Mouse (Mus musculus) kidney, embryonic 16.5 days (tissue): ENCODE measurements around the gene Rras. TPM values are rescaled to one million over a fixed set of nuclear protein-coding genes. Genes with fewer than 3 reads are reported as not detected.

Source experiments
- ATAC-seq: fragments of 200-750 bp; cut with Nextera tagmentation; 2 replicates; pipeline ENCODE4 v1.8.0; 2017; ENCODE audit warnings: moderate TSS enrichment; ENCODE audit not compliant: low FRiP score, low TSS enrichment
- H3K27ac ChIP-seq: fragments of 300-500 bp; sonication (generic); 2 replicates; pipeline ENCODE4 v1.5.1; 2014; ENCODE audit warnings: low read length
- H3K27me3 ChIP-seq: fragments of 300-500 bp; sonication (generic); 2 replicates; pipeline ENCODE4 v1.6.1; 2014; ENCODE audit warnings: low read length, control low read depth, mixed read lengths; ENCODE audit not compliant: insufficient read depth
- H3K36me3 ChIP-seq: fragments of 300-500 bp; sonication (generic); 2 replicates; pipeline ENCODE4 v1.6.1; 2014; ENCODE audit warnings: low read length, control low read depth, mixed read lengths; ENCODE audit not compliant: insufficient read depth
- H3K4me1 ChIP-seq: fragments of 300-500 bp; sonication (generic); 2 replicates; pipeline ENCODE4 v1.6.1; 2014; ENCODE audit warnings: low read length, control low read depth, mixed read lengths; ENCODE audit not compliant: insufficient read depth
- H3K4me2 ChIP-seq: fragments of 300-500 bp; sonication (generic); replicated peaks from 2 replicates; pipeline ENCODE4 v1.6.1; 2014; ENCODE audit warnings: low read depth, low read length
- H3K4me3 ChIP-seq: fragments of 300-500 bp; sonication (generic); 2 replicates; pipeline ENCODE4 v1.5.1; 2014; ENCODE audit warnings: mild to moderate bottlenecking, low read length
- H3K9ac ChIP-seq: fragments of 300-500 bp; sonication (generic); replicated peaks from 2 replicates; pipeline ENCODE4 v1.6.1; 2014; ENCODE audit warnings: low read length
- H3K9me3 ChIP-seq: fragments of 300-500 bp; sonication (generic); 2 replicates; pipeline ENCODE4 v1.6.1; 2016; ENCODE audit warnings: low read length, control low read depth
- whole genome bisulfite sequencing: fragments of 180-500 bp; shearing (Covaris S2); extraction: QIAGEN DNeasy Blood & Tissue Kit; methylation state at CpG from one replicate; pipeline ENCODE4 v1.1.7; 2014; 5-methylcytosine and 5-hydroxymethylcytosine counted together
- polyA plus RNA-seq: library from polyadenylated mRNA; unstranded; fragments of >200 nt; fragmentation: Nextera tagmentation; extraction: Ambion mirVana; gene quantifications from 2 replicates; pipeline ENCODE4 v1.2.1, GENCODE M21; 2015

The Rras gene
- polyA plus RNA-seq, 1 experiment from 2014 or later = 44.1 TPM

DNA sequence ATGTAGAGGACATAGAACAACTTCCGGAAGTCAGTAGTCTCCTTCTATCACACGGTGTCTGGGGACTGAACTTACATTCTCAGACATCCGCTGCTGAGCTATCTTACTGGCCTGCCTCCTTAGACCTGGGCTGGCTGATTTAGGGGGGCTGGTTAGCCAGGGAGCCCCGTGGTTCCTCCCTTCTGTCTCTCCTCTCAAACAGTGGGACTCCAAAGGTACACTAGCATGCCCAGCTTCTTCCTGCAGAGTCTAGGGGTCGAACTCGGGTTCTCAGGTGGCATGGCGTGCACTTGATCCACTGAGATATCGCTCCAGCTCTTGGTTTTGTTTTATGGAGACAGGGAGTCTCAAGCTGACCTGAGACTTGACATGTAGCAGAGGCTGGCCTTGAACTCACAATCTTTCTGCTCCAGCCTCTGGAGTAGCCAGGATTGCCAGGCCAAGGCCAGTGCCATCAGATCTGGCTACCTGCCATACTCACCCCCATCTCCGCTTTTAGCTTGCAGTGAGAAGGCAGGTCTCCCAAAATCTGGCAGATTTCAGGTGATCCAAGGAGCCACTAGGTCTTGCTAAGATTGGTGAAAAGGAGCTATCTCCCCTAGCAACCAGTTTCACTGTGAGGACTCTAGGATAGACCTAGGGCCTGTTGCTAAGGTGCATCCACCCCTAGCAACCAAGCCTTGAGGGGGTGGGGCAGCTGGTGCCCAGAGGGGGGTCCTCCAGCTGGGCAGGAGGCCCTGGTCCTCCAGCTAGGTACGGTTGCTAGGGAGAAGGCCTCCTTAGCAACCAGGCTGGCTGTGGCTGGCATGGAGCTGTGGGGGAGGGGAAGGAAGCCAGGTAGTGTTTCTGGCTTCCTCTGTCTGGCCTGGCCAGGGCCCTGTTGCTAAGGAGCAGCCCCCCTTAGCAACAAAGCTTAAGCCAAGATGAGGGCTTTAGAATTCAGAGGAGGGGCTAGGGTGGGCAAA lies 41.1 kb downstream of the Rras start:
- H3K4me1 ChIP-seq = peaks cover 25% of the 10 kb centered on the region
- H3K36me3 ChIP-seq = no peaks in the 10 kb centered on the region; the same call in 1 of the 2 replicates
- no peak for ATAC-seq
- H3K27ac ChIP-seq = no peak overlapping the region
- H3K27me3 ChIP-seq = no peaks in the 10 kb centered on the region
- no peaks in the 10 kb centered on the region for H3K9me3 ChIP-seq
- WGBS = 78% methylated on average over 10 of the region's 10 CpGs
- H3K4me2 ChIP-seq = no peak overlapping the region
- H3K9ac ChIP-seq = no peak overlapping the region
- H3K4me3 ChIP-seq = no peak overlapping the region

DNA sequence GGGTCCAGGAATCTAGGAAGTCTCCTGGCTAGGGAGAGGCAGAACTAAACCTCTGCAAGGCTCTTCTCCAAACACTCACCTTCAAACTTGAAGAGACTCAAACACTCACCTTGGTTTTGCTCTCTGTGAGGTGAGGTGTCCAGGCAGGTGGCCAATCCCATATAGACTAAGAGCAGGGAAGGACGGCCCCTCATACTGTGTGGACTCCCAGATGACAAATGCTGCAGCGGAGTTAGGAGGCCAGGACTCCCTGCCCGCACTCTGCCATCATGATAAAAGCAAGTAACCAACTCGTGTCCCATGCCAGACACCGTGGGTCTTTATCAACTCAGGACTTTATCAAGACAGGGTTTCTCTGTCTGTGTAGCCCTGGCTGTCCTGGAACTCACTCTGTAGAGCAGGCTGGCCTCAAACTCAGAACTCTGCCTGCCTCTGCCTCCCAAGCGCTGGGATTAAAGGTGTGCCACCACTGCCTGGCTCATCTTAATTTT lies 42.9 kb downstream of the Rras start:
- H3K4me1 ChIP-seq = peaks cover 25% of the 10 kb centered on the region
- H3K9me3 ChIP-seq = no peaks in the 10 kb centered on the region
- H3K27me3 ChIP-seq = no peaks in the 10 kb centered on the region
- H3K9ac ChIP-seq = peak overlapping the region; percentile 85; the same call in 1 of the 2 replicates
- no peaks in the 10 kb centered on the region; the same call in 1 of the 2 replicates for H3K36me3 ChIP-seq
- H3K4me2 ChIP-seq = peak overlapping the region; percentile 55
- H3K27ac ChIP-seq = peak overlapping the region; percentile 98; the same call in 1 of the 2 replicates
- 96% methylated on average over 6 of the region's 6 CpGs for WGBS
- ATAC-seq = no peak
- peak overlapping the region; percentile 84; the same call in 1 of the 2 replicates for H3K4me3 ChIP-seq

DNA sequence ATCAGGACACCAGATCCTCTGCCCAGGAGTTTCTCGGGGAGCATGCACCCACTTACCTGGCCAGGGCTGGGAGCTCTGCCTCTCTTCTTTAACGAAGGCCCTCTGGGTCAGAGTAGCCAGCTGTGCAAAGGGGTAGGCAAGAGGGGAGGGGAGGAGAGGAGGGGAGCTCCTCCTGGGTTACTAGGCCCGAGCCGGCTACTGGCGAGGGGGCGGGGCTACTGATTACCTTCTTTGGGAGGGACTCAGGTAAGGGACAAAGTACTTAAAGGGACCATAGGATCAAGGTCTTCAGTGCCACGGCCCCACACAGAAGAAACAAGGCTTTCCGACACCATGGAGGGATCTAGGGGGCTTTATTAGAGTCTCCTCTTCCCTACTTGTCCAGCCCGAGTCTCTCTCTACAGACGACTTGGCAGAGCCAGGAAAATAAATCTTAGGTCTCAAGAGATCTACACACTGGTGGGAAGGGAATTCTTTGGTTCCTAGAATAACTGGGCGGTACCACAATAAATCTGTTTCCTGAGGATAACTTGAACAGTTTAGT lies 43.8 kb downstream of the Rras start:
- WGBS = 4% methylated on average over 11 of the region's 11 CpGs
- Histone ChIP-seq H3K4me1 (peaks cover 25% of the 10 kb centered on the region), H3K4me2 (peak overlapping the region; percentile 55), H3K9ac (peak overlapping the region; percentile 85), H3K36me3 (no peaks in the 10 kb centered on the region; the same call in 1 of the 2 replicates), H3K4me3 (peak overlapping the region; percentile 84), H3K27ac (peak overlapping the region; percentile 98), H3K9me3 (no peaks in the 10 kb centered on the region), H3K27me3 (no peaks in the 10 kb centered on the region)
- ATAC-seq = peak; percentile 52

DNA sequence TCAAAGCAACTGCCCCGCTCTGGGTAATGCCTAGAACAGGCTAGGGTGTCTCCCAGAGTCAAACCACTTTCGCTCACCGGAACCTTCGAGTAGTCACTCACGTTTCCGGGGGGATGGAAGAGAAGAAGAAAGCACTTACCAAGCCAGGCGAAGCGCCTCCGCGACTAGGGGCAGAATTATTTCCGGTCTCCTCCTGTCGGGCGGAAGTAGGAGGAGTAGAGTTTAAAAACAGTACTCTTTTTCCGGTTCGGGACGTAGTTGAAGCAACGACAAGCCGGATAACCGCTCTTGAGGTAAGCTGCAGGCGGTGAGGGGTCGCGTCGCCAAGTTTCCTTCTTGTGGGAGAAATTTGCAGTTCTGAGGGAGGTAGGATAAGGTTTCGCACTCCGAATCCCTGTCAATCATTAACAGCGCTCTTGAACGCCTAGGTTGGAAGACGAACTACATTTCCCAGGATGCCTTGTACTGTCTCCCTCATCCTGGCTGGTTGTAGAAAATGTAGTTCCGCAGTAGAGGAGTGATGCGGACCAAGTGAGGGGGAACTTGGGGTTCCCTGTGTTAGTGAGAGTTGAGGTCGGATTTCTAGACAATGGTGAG lies 44.6 kb downstream of the Rras start, which contains the start of the genes Nosip and Prrg2:
Nosip (plus strand) TSS at position 191 of the 597 bp plus-strand sequence.
Prrg2 (minus strand) TSS at position 439 of the 597 bp plus-strand sequence.
- H3K27me3 ChIP-seq = no peaks in the 10 kb centered on the region
- peak within 1 kb of the TSS; percentile 60 for H3K4me2 ChIP-seq
- peak within 1 kb of the TSS; percentile 85 for H3K9ac ChIP-seq
- peak within 1 kb of the TSS; percentile 84 for H3K4me3 ChIP-seq
- peaks cover 25% of the 10 kb centered on the region for H3K4me1 ChIP-seq
- WGBS = under 1% methylated on average over 31 of the region's 31 CpGs
- peak within 1 kb of the TSS; percentile 98 for H3K27ac ChIP-seq
- no peaks in the 10 kb centered on the region for H3K9me3 ChIP-seq
- ATAC-seq = peak; percentile 85
- H3K36me3 ChIP-seq = no peaks in the 10 kb centered on the region; the same call in 1 of the 2 replicates

DNA sequence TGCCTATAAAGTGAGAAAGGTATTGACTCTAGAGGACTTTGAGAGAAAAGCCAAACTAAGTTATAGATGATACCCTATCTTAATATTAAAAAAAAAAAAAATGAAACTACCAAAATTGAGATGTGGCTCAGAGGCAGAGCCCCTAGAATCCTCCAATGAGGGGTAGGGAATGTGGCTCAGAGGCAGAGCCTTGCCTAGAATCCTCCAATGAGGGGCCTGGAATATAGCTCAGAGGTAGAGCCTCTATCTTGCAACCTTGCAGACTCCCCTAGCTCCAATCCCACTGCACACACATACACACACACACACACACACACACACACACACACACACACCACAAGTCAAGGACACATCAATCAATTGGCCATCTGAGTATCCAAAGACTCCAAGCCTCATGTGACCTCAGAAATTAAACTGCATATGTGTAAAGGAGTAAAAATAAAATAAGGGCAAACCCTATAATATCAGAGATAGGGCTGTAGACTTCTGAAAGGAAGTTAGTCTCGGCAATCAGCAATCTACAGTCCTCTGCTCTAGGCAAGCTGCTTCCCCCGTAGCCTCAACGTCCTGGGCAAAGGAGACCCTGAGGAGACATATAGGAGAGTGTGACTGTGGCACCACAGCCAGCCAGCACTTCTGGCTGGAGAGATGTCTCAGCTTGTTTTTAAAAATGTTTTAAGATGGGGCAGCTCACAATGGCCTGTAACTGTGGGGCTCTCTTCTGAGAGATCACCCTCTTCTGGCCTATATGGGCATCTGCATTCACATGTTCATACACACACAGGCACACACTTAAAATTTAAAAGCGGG lies 49.6 kb downstream of the Rras start:
- no peak overlapping the region for H3K27ac ChIP-seq
- no peaks in the 10 kb centered on the region for H3K27me3 ChIP-seq
- H3K36me3 ChIP-seq = no peaks in the 10 kb centered on the region; the same call in 1 of the 2 replicates
- H3K4me2 ChIP-seq = no peak overlapping the region
- H3K9ac ChIP-seq = no peak overlapping the region
- ATAC-seq = no peak
- no peaks in the 10 kb centered on the region for H3K9me3 ChIP-seq
- peaks cover 9% of the 10 kb centered on the region; the same call in 1 of the 2 replicates for H3K4me1 ChIP-seq
- 84% methylated on average over 4 of the region's 4 CpGs for WGBS
- H3K4me3 ChIP-seq = no peak overlapping the region

DNA sequence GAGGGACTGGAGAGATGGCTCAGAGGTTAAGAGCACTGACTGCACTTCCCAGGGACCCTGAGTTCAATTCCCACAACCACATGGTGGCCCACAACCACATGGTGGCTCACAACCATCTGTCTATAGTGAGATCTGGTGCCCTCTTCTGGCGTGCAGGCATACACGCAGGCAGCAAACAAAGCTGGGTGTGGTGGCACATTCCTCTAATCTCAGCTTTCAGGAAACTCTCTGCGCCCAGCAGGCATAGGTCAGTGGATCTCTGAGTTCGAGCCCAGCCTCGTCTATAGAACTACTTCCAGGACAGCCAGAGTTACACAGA lies 50.2 kb downstream of the Rras start:
- Histone ChIP-seq H3K9ac (no peak overlapping the region), H3K4me1 (peaks cover 9% of the 10 kb centered on the region; the same call in 1 of the 2 replicates), H3K27me3 (no peaks in the 10 kb centered on the region), H3K4me2 (no peak overlapping the region), H3K36me3 (no peaks in the 10 kb centered on the region; the same call in 1 of the 2 replicates), H3K9me3 (no peaks in the 10 kb centered on the region), H3K27ac (no peak overlapping the region), H3K4me3 (no peak overlapping the region)
- 30% methylated on average over 5 of the region's 5 CpGs for WGBS
- no peak for ATAC-seq

DNA sequence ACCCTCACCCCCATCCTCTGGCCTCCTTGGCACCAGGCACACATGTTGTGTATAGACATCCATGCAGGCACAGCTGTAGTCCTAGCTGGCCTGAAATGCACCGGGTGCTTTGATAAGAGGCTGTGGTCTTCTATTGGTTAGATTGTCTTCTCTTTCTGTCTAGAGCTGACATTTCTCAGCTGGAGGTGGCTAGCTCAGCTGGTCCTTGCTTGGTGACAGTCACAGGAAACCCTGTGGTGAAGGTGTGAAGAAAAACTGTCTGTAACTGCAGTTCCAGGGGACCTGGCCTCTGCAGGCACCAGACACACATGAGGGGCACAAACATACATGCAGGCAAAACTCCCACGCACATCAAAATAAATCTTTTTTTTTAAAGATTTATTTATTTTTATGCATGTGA lies 51.9 kb downstream of the Rras start:
- Histone ChIP-seq H3K27me3 (no peaks in the 10 kb centered on the region), H3K4me2 (no peak overlapping the region), H3K9me3 (no peaks in the 10 kb centered on the region), H3K36me3 (peaks cover 13% of the 10 kb centered on the region; the same call in 1 of the 2 replicates), H3K9ac (no peak overlapping the region), H3K27ac (no peak overlapping the region), H3K4me1 (no peaks in the 10 kb centered on the region), H3K4me3 (no peak overlapping the region)
- 82% methylated on average over 2 of the region's 2 CpGs for WGBS
- no peak for ATAC-seq
